8 mouse cellular contexts compared by ENCODE assay signal in genomic region chr14:76505439-76506220, GRCm38 (mm10). TPM values are rescaled to one million over a fixed set of nuclear protein-coding genes. Genes with fewer than 3 reads are reported as not detected.
DNase-seq lines count a peak whose midpoint lies in the region; ATAC-seq lines count a peak whose summit lies in the region.

No protein-coding gene starts in this region.

- DNase-seq in NIH3T3 (ENCODE audit: low read depth), result peak; percentile 95
- DNase-seq in cerebellum, adult 9-11 months, result peak; percentile 94
- DNase-seq in frontal cortex, adult 2 months (ENCODE audit: extremely low spot score in 1 of 2, low spot score in 1 of 2), result peak; percentile 77 to 90
- DNase-seq in hindbrain, embryonic 11.5 days (ENCODE audit: low spot score), result peak; percentile 92
- DNase-seq in layer of hippocampus, postnatal 25 days (ENCODE audit: extremely low spot score in 1 of 2, low spot score in 1 of 2), result peak; percentile 58 to 63
- peak; percentile 86 for DNase-seq in lung, postnatal 14 days
- DNase-seq in retina, embryonic 14.5 days (ENCODE audit: low spot score), result peak; percentile 96
- peak; percentile 34 to 56 for DNase-seq in thymus, postnatal 36 days

- no peaks in the 10 kb centered on the region for H3K9me3 ChIP-seq in hindbrain, embryonic 11.5 days (ENCODE audit: control insufficient read depth, low read length)

- H3K27ac ChIP-seq in hindbrain, embryonic 11.5 days (ENCODE audit: low read depth, low read length), result peak overlapping the region; percentile 99

- H3K9ac ChIP-seq in hindbrain, embryonic 11.5 days (ENCODE audit: low read depth, low read length), result peak overlapping the region; percentile 97

- peak overlapping the region; percentile 66 for H3K4me2 ChIP-seq in hindbrain, embryonic 11.5 days (replicated peaks; ENCODE audit: low read depth, low read length)

- peak overlapping the region; percentile 75 for H3K4me3 ChIP-seq in hindbrain, embryonic 11.5 days (ENCODE audit: low read depth, low read length)

- WGBS in hindbrain, embryonic 11.5 days, result under 1% methylated on average over 31 of the region's 31 CpGs

- 0 out of 2 replicates have a peak, but pooled peaks cover 5% of the 10 kb centered on the region for H3K36me3 ChIP-seq in hindbrain, embryonic 11.5 days (ENCODE audit: control insufficient read depth, insufficient read depth, low read length)

- no peaks in the 10 kb centered on the region for H3K27me3 ChIP-seq in hindbrain, embryonic 11.5 days (ENCODE audit: control insufficient read depth, insufficient read depth, low read length)

- H3K4me1 ChIP-seq in hindbrain, embryonic 11.5 days (replicated peaks; ENCODE audit: control insufficient read depth, insufficient read depth, low read length), result no peaks in the 10 kb centered on the region

- peak; percentile 89 for ATAC-seq in hindbrain, embryonic 11.5 days (ENCODE audit: low FRiP score)

RNA-seq across cellular contexts. Expression of gene Serp2, which starts 51.1 kb away (rescaled TPM):
- 195 and 205 TPM in 2 replicates for polyA plus RNA-seq in frontal cortex, adult 2 months (2012; rRNA removed)
- polyA plus RNA-seq in hindbrain, embryonic 11.5 days (2014; fragmentation: Nextera tagmentation; extraction: Ambion mirVana), result 46.1 TPM in 2 replicates
- 100 to 1,000 TPM; 150 to 152 TPM for total RNA-seq in layer of hippocampus, postnatal 25 days (2021)

Comparison
In these comparisons a context has a peak if more than half of its experiments do, and no peak if none do; other contexts are left out.
1. Peak in every context shown above with its lines: DNase-seq, ATAC-seq, H3K4me3 ChIP-seq and H3K27ac ChIP-seq.
2. DNase-seq: peak in every context shown above with its lines; median percentile 96 in retina, embryonic 14.5 days; 95 in NIH3T3; 94 in cerebellum, adult 9-11 months; 92 in hindbrain, embryonic 11.5 days; 86 in lung, postnatal 14 days; 84 in frontal cortex, adult 2 months; 60 in layer of hippocampus, postnatal 25 days; 45 in thymus, postnatal 36 days.